Mouse (Mus musculus) bone marrow macrophage, adult 2 months (primary cell): ENCODE data around the gene Syt14. TPM values are rescaled to one million over a fixed set of nuclear protein-coding genes. Genes with fewer than 3 reads are reported as not detected.

Source experiments
- H3K27ac ChIP-seq: 2 replicates; pipeline ENCODE4 v1.5.1; 2012; ENCODE audit warnings: low read depth, low read length; ENCODE audit not compliant: insufficient read depth
- H3K4me1 ChIP-seq: 2 replicates; pipeline ENCODE4 v1.6.1; 2012; ENCODE audit warnings: low read length; ENCODE audit not compliant: control insufficient read depth, insufficient read depth
- H3K4me3 ChIP-seq: 2 replicates; pipeline ENCODE4 v1.5.1; 2012; ENCODE audit warnings: mild to moderate bottlenecking, low read length, moderate library complexity; ENCODE audit not compliant: insufficient read depth
- CTCF ChIP-seq: IDR thresholded peaks from 2 replicates; pipeline ENCODE4 v1.5.1; 2012; ENCODE audit warnings: low read depth, mild to moderate bottlenecking, low read length, moderate library complexity
- POLR2A ChIP-seq: IDR thresholded peaks from 2 replicates; pipeline ENCODE4 v1.6.1; 2012; ENCODE audit warnings: mild to moderate bottlenecking, low read depth, low read length, borderline replicate concordance
- polyA plus RNA-seq: library from polyadenylated mRNA; stranded (reverse); fragments of >200 nt; gene quantifications from 2 replicates; pipeline ENCODE4 v1.2.4, GENCODE M21; 2012; ENCODE audit not compliant: missing spikeins, insufficient read depth, insufficient read length

Syt14 gene
- polyA plus RNA-seq, 1 experiment = not detected

DNA sequence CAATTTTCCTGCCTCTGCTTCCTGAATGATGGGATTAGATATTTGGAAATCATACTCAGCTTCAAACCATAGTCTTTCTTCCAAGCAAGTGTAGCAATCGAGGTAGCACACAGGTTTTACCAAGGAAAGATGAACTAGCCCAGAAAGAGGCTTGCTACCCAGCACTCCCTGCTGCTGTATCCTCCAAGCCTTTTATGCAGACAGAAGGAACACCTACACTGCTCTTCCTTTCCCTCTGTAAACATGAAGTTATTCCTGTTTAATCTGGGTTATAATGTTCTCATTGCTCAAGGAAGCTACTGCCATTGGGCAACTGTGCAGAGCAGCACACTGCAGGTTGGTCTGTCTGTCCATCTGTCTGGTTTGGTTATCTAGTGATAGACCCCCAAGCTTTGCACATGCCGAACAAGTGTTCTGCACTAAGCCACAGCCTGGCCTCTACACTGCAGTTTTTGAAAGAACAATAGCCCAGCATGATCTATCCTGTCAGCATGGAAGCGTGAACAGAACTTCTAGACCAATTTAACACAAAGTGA is 7.3 kb upstream of the Syt14 start:
- Histone ChIP-seq H3K4me3 (no peak overlapping the region), H3K27ac (no peak overlapping the region), H3K4me1 (no peaks in the 10 kb centered on the region)
- TF ChIP-seq CTCF (no peak), POLR2A (no peak)

DNA sequence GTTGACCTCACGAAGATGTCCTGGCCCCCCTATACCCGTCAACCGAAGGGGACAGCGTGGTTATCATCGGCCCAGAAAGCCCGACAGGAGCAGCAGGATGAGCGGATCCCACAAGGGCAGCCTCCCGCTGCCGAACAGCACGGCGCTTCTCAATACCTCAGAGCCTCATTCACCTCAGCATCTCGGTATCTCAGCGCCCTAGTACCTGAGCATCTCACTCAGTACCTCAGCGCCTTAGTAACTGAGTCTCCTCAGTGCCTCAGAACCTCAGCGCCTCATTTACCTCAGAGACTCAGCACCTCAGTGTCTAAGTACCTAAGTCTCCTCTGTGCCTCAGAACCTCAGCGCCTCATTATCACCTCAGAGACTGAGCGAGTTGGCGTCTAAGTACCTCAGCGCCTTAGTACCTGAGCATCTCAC is 614 bp downstream of the Syt14 start:
- peak overlapping the region; percentile 71 for H3K4me3 ChIP-seq
- no peak for TF ChIP-seq POLR2A
- TF ChIP-seq CTCF = no peak
- no peaks in the 10 kb centered on the region for H3K4me1 ChIP-seq
- no peak overlapping the region for H3K27ac ChIP-seq

- TF ChIP-seq POLR2A (no peak), CTCF (no peak)
- no peak overlapping the region for H3K27ac ChIP-seq
- H3K4me3 ChIP-seq = no peak overlapping the region
- no peaks in the 10 kb centered on the region for H3K4me1 ChIP-seq
Observed at GRCm38 (mm10) chr1:193024311-193024710, 11.3 kb downstream of the Syt14 start.

- TF ChIP-seq POLR2A = no peak
- no peak for TF ChIP-seq CTCF
- Histone ChIP-seq H3K4me1 (no peaks in the 10 kb centered on the region), H3K4me3 (no peak overlapping the region), H3K27ac (no peak overlapping the region)
Observed at GRCm38 (mm10) chr1:193012351-193012750, 23.2 kb downstream of the Syt14 start.

DNA sequence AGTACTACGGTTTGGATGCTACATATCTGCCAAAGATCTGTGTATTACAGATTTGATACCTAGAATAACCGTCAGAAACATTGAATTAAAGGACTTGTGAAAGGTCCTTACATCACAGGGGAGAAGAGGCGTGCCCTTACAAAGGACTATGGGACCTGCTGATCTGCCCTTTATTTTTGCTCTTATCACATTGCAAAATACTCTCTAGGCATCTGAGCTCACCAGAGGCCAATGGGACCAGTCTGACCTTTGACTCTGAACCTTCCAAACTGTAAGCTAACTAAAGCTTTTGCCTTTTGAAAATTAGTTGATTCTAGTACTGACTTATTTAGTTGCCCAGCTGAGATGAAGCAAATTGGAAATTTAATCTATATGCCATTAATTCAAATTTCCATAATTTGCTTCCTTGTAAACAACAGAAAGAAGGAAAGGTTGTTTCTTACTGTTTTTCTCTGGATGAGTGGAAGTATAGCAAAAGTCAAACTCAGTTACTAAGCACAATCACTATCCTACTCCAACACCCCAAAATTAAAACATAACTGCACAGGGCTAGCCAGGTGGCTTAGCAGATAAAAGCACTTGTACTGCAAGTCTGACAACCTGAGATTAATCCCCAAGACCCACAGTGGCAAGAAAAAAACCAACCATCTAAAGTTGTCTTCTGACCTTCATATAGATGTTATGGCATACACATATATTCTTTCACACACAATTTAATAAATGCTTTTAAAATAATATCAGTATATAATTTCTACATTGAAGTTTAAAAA is 24.4 kb downstream of the Syt14 start:
- no peak overlapping the region for H3K4me3 ChIP-seq
- H3K4me1 ChIP-seq = no peaks in the 10 kb centered on the region
- no peak for TF ChIP-seq POLR2A
- TF ChIP-seq CTCF = no peak
- H3K27ac ChIP-seq = no peak overlapping the region

DNA sequence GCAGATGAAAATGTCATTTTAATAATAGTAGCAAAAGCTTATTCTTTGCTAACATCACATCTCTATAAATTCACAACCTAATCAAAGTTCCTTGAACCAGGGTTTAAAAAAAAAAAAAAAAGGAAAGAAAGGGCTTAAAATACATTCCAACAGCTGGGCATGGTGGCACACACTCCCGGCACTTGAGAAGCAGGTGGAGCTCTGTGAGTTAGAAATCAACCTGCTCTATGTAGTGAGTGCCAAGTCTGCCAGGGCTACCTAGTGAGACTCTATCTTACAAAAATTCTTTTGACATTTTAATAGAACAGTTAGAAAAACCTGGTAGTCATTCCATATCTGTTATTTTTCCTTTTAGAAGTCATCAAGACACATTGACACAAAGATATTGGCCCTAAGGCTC is 31.0 kb downstream of the Syt14 start:
- no peak overlapping the region for H3K27ac ChIP-seq
- no peak overlapping the region for H3K4me3 ChIP-seq
- H3K4me1 ChIP-seq = peaks cover 17% of the 10 kb centered on the region

GRCm38 (mm10) chr1:193003953-193004352 is 31.6 kb downstream of the Syt14 start:
- Histone ChIP-seq H3K4me3 (no peak overlapping the region), H3K27ac (no peak overlapping the region), H3K4me1 (peaks cover 17% of the 10 kb centered on the region)
- no peak for TF ChIP-seq POLR2A

More for the DNA sequence above, 31.0 kb downstream of the Syt14 start:
- TF ChIP-seq POLR2A (no peak), CTCF (no peak)

DNA sequence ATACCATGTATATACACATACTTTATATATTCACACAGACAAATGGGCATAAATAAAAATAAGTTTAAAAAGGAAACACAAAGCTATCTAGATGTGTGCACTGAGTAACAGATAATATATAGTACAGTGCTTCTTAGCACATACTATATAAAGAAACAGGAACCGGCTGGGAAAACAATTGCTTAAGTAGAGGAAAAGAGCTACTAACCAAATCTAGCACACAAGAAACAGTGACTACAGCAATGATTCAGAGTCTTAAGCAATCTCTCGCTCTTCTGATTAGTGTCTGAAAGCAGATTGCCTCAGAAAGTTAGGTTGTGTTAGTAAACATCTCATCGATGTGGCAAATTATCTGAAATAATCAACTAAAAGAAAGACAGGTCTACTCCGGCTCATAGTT is 33.3 kb downstream of the Syt14 start:
- Histone ChIP-seq H3K27ac (peak overlapping the region; percentile 88), H3K4me1 (peaks cover 17% of the 10 kb centered on the region), H3K4me3 (no peak overlapping the region; the same call in 1 of the 2 replicates)
- TF ChIP-seq CTCF = no peak
- no peak for TF ChIP-seq POLR2A

- H3K27ac ChIP-seq = peak overlapping the region; percentile 84
- peaks cover 17% of the 10 kb centered on the region for H3K4me1 ChIP-seq
- TF ChIP-seq CTCF (no peak), POLR2A (no peak)
Observed at GRCm38 (mm10) chr1:193001587-193001986, 34.0 kb downstream of the Syt14 start.

DNA sequence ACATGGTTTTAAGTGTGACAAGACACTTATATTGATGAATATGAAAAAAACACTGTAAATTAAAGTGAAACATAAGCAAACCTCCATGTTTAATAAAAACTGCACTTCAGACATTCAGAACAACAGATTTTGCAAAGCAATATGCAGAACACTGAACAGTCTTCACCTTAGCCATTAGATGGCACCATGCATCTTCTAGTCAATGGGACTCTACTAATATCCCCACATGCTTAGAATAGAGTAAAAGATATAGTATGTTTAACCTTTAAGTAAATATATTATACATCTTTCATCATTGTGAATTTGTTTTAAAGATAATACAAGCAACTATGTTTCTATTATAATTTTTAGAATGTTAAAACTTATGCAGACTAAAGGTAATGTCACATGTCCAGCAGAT is 34.7 kb downstream of the Syt14 start:
- H3K27ac ChIP-seq = no peak overlapping the region
- H3K4me3 ChIP-seq = no peak overlapping the region
- no peak for TF ChIP-seq POLR2A
- TF ChIP-seq CTCF = no peak
- H3K4me1 ChIP-seq = peaks cover 17% of the 10 kb centered on the region

More at GRCm38 (mm10) chr1:193001587-193001986, 34.0 kb downstream of the Syt14 start:
- no peak overlapping the region for H3K4me3 ChIP-seq
